Mouse (Mus musculus) spleen, adult 2 months (tissue): Measurements from ENCODE around the gene Fbxl17.

Experiments used
- CTCF ChIP-seq: fragments of 200-500 bp; IDR thresholded peaks from 2 replicates; pipeline ENCODE4 v1.5.1; 2011; ENCODE audit warnings: mild to moderate bottlenecking, inconsistent platforms; ENCODE audit not compliant: insufficient read depth, insufficient read length, insufficient replicate concordance; ENCODE audit errors: extremely low read depth
- POLR2A ChIP-seq: fragments of 200-500 bp; IDR thresholded peaks from 2 replicates; pipeline ENCODE4 v1.6.1; 2011; ENCODE audit warnings: low read depth, low read length, inconsistent platforms

- TF ChIP-seq POLR2A: no peak
- TF ChIP-seq CTCF: no peak
Measured at GRCm38 (mm10) chr17:63534576-63535265, 34.9 kb upstream of the Fbxl17 start.
